Mouse (Mus musculus) gastrocnemius, postnatal 14 days (tissue): ENCODE measurements at regions not wholly inside any gene's neighbourhood (a gene's known extent, or its start where the extent isn't known, plus 50 kb on each side); places are given as distances from the start of the nearest gene placed in this dataset.

Experiments used
- DNase-seq: peaks from one replicate; pipeline ENCODE4 v3.0.0; 2021; ENCODE audit warnings: mixed read lengths
- intact Hi-C: fragments of 180-260 bp; cut with DNase I; formaldehyde crosslinking; loops from one replicate; pipeline ENCODE4 v1.15.1; 2025; ENCODE audit warnings: low total_unique reads

DNA sequence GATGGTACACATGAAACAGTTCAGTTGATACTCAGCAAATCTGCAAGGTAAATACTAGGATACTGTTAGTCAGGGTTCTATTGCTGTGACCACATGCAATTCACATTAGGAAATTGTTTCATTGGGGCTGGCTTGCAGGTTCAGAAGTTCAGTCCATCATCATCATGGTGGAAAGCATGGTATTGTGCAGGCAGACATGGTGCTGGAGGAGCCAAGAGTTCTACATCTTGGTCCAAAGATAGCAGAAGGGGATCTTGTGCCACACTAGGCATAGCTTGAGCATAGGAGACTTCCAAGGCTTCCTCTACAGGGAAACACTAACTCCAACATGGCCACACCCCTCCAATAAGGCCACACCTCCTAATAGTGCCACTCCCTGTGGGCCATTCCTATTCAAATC, 99.1 kb downstream of the Ier5 start:
- DNase-seq, result no peak
- intact Hi-C loops, result loop anchor here (10.0 kb wide), 1 partner anchor 116 kb away; the partner anchor contains the start of gene Cacna1e

DNA sequence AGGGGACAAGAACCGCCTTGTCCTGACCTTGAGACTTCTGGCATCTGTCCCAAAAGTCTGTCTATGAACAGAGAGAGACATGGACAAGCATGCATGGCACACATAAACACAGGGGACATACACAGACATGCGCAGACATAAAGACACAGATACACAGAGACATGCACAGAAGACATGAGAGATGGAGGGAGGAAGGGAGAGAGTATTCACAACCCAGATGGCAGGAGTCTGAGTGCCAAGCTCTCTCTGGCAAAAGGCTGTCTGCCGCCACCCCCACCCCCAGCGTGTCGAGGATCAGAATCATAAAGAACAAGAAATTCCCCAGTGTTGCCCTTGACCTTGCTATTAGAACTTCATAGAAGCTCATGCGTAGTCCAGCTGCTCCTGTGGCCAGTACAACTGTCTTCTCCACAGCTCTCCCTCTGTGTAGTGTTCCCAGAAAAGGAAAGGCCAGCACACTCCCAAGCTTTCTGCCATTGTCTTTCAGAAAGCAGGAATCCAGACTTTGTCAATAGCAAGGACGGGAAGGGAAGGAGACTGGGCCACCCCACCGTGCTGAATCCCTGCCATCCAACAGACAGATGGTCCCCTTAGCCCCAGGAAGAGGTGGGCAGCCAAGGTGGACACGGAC, 99.8 kb downstream of the Ier5 start:
- DNase-seq, result no peak
- intact Hi-C loops, result loop anchor here (10.0 kb wide), 1 partner anchor 115 kb away; the partner anchor contains the start of gene Cacna1e

DNA sequence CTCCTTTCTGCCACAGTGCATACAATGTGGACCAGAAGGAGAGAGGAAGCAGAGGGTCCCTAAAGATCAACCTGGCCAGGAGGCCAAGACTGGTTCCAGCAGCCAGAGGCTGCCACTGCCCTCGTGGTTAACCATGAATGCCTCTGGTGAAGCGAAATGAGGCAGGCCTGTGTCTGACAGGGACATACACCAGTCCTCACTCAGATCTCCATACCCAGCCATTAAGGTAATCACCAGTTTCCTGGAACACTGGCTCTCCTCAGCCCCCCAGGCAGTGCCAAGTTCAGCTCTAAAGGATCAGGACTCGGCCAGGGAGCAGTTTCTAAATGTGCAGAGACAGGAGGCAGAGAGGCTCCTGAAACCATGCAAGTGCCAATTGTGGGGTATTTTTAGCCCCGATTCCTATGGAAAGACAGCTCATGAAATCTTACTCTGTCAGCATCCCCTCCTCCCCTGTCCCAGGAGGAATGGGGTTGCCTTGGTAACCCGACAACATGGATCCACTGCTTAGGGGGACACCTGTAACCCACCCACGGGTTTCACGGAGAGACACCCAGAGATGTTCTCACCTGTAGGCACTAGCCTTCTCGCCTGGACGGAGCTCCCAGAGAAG, 103.6 kb downstream of the Ier5 start:
- DNase-seq, result no peak
- intact Hi-C loops, result no loop called here

DNA sequence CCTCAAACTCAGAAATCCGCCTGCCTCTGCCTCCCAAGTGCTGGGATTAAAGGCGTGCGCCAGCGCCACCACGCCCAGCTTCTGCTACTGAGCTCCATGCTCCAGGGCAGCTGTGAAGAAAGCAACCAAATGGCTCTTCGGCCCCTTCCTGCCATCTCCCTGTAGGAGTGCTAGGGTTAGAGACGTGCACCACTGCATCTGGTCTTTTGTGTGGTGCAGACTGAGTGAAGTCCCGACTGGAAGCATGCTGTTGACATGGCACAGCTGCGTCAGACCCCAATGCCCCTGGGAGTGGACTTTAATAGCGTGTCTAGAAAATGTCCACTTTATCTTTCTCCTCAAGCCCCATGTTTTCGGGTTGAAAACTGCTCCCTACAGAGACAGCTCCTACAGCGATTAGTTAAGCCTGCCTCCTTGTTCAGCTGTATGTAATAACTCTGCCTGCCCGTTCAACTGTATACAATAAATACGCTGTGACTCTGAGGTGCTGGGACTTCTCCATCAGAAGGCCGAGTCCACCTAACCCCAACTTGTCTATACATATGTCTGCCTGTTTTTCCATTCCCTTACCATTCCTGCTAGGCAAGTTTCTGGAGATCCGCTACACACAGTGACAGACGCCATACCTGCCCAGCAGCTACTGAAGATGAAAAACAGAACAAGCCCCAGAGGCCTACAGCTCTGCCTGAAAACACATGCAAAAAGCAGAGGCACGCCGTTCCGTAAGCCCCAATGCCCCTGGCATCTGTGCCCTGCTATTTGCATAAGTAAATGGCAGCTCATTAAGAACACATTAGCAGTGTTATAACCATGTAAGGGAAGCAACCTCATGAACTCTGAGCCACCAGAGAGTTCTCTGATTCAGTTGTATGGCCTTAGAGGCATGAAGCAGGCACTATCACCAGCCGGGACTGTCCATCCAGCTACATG, 105.2 kb downstream of the Ier5 start:
- intact Hi-C loops, result no loop called here
- no peak for DNase-seq

DNA sequence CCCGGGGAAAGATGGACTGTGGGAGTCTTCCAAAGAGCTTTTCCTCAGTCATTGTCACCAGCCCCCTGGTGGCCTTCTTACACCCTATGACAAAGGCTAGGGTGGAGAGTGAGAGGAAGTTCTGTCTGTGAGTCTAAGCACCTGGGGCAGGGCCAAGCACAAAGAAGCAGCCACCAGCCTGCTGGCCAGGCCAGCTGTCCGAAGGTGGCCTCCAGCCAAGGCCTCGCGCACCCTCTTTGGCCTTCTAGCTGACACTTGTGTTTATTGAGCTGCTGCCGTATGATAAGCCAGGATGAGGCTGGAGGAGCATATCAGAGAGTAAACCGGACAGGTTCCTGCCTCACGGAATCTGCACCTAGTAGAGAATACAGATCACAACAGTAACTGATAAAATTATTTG, 99.0 kb upstream of the Cacna1e start:
- intact Hi-C loops, result no loop called here
- peak; percentile 84 for DNase-seq

DNA sequence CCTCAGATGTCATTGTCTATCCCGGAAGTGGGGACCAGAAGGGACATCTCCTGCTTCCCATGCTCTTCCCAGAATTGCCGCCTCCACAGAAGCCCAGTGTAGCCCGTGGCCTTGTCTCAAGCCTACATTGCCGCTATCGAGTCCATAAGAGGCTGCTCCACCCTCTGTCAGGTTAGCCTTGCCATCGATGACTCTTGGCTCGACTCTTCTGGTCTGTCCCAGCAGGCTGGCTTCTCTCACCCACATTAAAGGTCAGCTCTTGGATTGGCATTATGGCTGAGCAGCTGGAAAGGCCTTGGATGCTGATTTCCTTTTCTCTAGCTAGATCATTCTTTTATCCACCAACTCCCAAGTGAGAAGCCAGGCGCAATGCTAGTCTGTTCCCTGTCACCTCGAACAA, 98.5 kb upstream of the Cacna1e start:
- peak; percentile 59 for DNase-seq

DNA sequence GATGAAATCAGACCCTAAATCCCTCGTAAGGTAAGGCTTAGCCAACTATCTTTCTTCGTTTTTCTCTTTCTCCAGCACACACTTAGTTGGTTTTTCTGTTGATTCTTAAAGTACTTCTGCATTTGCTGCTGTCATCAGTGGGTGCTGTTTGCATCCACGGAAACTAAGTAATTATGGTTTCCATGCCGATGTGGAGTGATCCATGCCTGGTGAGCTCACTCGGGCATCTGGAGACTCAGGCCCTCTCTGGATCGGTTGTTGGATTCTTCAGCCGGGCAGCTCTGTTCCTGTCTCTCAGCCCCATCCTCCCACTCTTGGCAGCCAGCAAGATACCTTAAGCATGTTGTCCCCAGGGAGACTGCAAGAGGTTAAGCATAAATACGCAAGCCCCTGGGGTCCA, 97.4 kb upstream of the Cacna1e start:
- intact Hi-C loops, result no loop called here
- no peak for DNase-seq

More for the DNA sequence above, 98.5 kb upstream of the Cacna1e start:
- intact Hi-C loops, result no loop called here

DNA sequence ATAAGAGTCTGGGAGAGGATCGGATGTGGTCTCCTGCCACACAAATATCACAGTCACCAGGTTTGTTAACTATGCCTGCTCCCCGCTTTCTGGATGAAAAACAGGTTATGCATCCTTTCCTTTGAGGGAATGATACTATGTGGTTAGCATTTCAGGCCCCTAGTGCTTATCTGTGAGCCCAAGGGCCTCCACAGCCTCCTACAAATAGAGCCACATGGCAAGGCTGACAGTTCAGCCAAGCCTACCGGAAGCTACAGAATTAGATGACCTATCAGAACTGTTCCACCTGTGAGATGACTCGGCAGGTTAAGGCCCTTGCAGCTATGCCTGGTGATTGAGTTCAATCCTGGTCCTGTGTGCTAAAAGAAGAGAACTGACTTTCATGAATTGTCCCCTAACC, 91.4 kb upstream of the Cacna1e start:
- DNase-seq, result no peak
- intact Hi-C loops, result no loop called here

DNA sequence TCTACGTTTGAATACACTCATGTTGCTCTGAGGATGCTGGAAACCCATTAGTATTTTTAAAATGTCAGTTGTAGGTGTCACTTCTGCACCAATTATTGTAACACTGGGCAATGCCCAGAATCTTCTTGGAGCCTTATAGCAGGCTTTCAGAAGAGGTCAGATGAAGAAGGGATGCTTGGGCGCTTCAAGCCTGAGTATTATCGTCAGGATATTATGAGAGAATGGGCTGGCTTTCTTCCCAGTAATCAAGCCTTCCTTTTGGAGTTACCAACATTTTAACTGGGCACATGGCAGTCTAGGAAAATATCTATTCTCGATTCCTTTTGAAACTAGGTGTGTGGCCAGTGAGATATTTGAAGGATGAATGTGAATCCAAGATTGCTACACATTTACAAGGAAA, 77.0 kb upstream of the Cacna1e start:
- intact Hi-C loops, result no loop called here
- DNase-seq, result no peak

DNA sequence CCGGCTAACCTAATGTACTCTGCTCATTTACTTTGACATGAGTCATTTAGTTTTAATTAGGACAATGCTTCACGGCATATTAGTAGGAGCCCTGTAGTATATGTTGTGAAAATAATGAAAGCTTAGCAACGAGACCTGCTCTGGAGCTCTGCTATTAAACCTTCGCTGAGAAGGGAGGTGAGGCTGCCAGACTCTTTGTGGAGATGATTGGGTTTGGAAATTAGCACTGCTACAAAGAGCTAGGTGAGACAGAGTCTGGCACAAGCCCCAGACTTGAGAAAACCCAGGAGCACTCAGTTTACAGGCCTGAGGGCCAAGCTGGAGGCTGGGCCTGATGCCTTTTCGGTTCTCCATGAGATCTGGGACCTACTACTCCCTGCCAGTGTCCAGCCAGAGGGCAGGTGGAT, 72.3 kb upstream of the Cacna1e start:
- DNase-seq, result no peak
- intact Hi-C loops, result no loop called here

DNA sequence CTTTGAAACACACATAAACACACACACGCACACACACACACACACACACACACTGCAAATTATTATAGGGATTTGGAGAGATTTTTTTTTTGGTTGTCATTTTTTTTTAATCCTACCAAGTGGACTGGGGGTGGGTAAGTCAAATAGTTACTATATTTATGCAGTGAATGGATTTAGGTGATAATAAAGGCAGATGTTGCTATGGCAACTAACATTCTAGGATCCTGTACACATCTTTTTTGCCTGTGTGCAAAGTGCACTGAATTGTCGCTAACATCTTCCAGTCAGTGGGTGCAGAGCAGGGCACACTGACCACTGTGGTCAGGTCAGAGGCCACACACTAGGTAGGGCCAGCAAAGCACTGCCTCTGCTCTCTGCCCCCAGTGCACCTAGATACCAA, 68.4 kb upstream of the Cacna1e start:
- intact Hi-C loops, result no loop called here
- no peak for DNase-seq
